Mouse (Mus musculus) heart, embryonic 16.5 days (tissue): Measurements from ENCODE around the gene Harbi1. TPM values are rescaled to one million over a fixed set of nuclear protein-coding genes. Genes with fewer than 3 reads are reported as not detected.

Experiments
- ATAC-seq: fragments of 200-750 bp; cut with Nextera tagmentation; replicated peaks from 2 replicates; pipeline ENCODE4 v1.8.0; 2017; ENCODE audit warnings: moderate number of reproducible peaks; ENCODE audit not compliant: insufficient read depth, low FRiP score; ENCODE audit errors: extremely low read depth
- H3K27ac ChIP-seq: fragments of 300-500 bp; sonication (generic); 2 replicates; pipeline ENCODE4 v1.5.1; 2014; ENCODE audit warnings: mild to moderate bottlenecking, low read length, control low read depth, moderate library complexity
- H3K27me3 ChIP-seq: fragments of 300-500 bp; sonication (generic); 2 replicates; pipeline ENCODE4 v1.6.1; 2014; ENCODE audit warnings: low read length, mixed read lengths; ENCODE audit not compliant: control insufficient read depth, insufficient read depth
- H3K36me3 ChIP-seq: fragments of 300-500 bp; sonication (generic); 2 replicates; pipeline ENCODE4 v1.6.1; 2014; ENCODE audit not compliant: control insufficient read depth, insufficient read depth
- H3K4me1 ChIP-seq: fragments of 300-500 bp; sonication (generic); 2 replicates; pipeline ENCODE4 v1.6.1; 2014; ENCODE audit warnings: low read length, mixed read lengths; ENCODE audit not compliant: control insufficient read depth, insufficient read depth
- H3K4me2 ChIP-seq: fragments of 300-500 bp; sonication (generic); 2 replicates; pipeline ENCODE4 v1.6.1; 2014; ENCODE audit warnings: low read depth, mild to moderate bottlenecking, control low read depth, low read length
- H3K4me3 ChIP-seq: fragments of 300-500 bp; sonication (generic); 2 replicates; pipeline ENCODE4 v1.5.1; 2014; ENCODE audit warnings: mild to moderate bottlenecking, control low read depth, low read length
- H3K9ac ChIP-seq: fragments of 300-500 bp; sonication (generic); 2 replicates; pipeline ENCODE4 v1.6.1; 2014; ENCODE audit warnings: low read length, control low read depth
- H3K9me3 ChIP-seq: fragments of 300-500 bp; sonication (generic); replicated peaks from 2 replicates; pipeline ENCODE4 v1.6.1; 2016; ENCODE audit warnings: low read length; ENCODE audit not compliant: control insufficient read depth
- WGBS: fragments of 180-500 bp; shearing (Covaris S2); extraction: QIAGEN DNeasy Blood & Tissue Kit; methylation state at CpG from one replicate; pipeline ENCODE4 v1.1.7; 2014; 5-methylcytosine and 5-hydroxymethylcytosine counted together
- polyA plus RNA-seq: library from polyadenylated mRNA; unstranded; fragments of >200 nt; fragmentation: Nextera tagmentation; extraction: Ambion mirVana; gene quantifications from 2 replicates; pipeline ENCODE4 v1.2.1, GENCODE M21; 2015

Gene Harbi1
- polyA plus RNA-seq, 1 experiment from 2014 or later: 12.2 TPM

DNA sequence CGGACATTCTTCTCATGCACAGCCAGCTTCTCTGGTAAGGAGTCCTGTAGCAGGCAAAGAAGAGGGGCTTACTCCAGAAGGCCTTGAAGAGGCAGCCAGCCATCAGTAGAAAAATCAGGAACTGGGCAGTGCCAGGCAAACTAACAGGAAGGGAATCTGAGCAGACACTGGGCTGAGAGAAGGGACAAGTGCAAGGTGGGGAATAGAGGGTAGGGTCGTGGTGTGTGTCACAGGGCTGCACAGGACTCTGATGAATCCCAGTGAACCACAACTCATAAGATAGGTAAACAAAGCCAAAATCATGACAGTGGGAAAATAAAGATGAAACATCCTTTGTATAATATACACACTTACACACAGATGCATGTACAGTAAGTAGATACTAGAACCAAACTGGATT, 34.2 kb upstream of the Harbi1 start:
- Histone ChIP-seq H3K4me1 (no peaks in the 10 kb centered on the region), H3K4me2 (no peak overlapping the region), H3K27ac (no peak overlapping the region), H3K27me3 (no peaks in the 10 kb centered on the region), H3K9me3 (no peaks in the 10 kb centered on the region), H3K36me3 (peaks cover 60% of the 10 kb centered on the region), H3K9ac (no peak overlapping the region), H3K4me3 (no peak overlapping the region)
- WGBS: 62% methylated on average over 2 of the region's 2 CpGs
- no peak for ATAC-seq

GRCm38 (mm10) chr2:91676961-91677360, 33.7 kb upstream of the Harbi1 start:
- Histone ChIP-seq H3K9ac (no peak overlapping the region), H3K4me1 (no peaks in the 10 kb centered on the region), H3K27me3 (no peaks in the 10 kb centered on the region), H3K4me2 (no peak overlapping the region), H3K27ac (no peak overlapping the region), H3K4me3 (no peak overlapping the region), H3K36me3 (peaks cover 63% of the 10 kb centered on the region), H3K9me3 (no peaks in the 10 kb centered on the region)
- ATAC-seq: no peak

GRCm38 (mm10) chr2:91682850-91683249, 27.8 kb upstream of the Harbi1 start:
- no peak overlapping the region for H3K4me2 ChIP-seq

DNA sequence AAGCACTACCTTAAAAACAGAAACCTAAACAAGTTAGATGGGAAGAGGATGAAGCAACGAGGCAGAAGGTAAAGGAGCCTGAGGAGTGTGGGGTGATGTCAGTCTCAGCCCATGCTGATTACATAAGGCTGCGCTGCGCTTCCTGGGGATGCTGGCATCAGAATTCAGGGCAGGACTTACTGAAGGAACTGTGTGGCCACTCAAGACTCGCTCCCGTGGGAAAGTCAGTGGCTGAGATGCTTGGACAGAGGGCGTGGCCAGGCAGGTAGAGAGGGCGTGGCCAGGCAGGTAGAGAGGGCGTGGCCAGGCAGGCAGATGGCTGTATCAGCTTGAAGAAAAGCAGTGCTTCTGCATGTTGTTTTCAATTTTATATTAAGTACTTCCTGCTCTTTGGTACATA, 26.7 kb upstream of the Harbi1 start:
- no peak for ATAC-seq

More at GRCm38 (mm10) chr2:91682850-91683249, 27.8 kb upstream of the Harbi1 start:
- Histone ChIP-seq H3K27me3 (no peaks in the 10 kb centered on the region), H3K4me3 (no peak overlapping the region), H3K4me1 (peaks cover 3% of the 10 kb centered on the region; the same call in 1 of the 2 replicates), H3K27ac (no peak overlapping the region), H3K36me3 (peaks cover 29% of the 10 kb centered on the region), H3K9me3 (no peaks in the 10 kb centered on the region), H3K9ac (no peak overlapping the region)
- WGBS: 38% methylated on average over 4 of the region's 4 CpGs
- ATAC-seq: no peak; the same call in 1 of the 2 replicates

GRCm38 (mm10) chr2:91689452-91689851, 21.2 kb upstream of the Harbi1 start:
- 0 out of 2 replicates have a peak overlapping the region, but pooled peaks have one; percentile 37 for H3K27ac ChIP-seq

More for the DNA sequence above, 26.7 kb upstream of the Harbi1 start:
- H3K4me1 ChIP-seq: peaks cover 3% of the 10 kb centered on the region; the same call in 1 of the 2 replicates
- no peak overlapping the region for H3K4me3 ChIP-seq
- H3K4me2 ChIP-seq: no peak overlapping the region
- no peak overlapping the region for H3K9ac ChIP-seq
- no peak overlapping the region for H3K27ac ChIP-seq
- H3K36me3 ChIP-seq: peaks cover 24% of the 10 kb centered on the region
- no peaks in the 10 kb centered on the region for H3K9me3 ChIP-seq
- H3K27me3 ChIP-seq: no peaks in the 10 kb centered on the region
- WGBS: 76% methylated on average over 8 of the region's 8 CpGs

GRCm38 (mm10) chr2:91695436-91696224, 15.0 kb upstream of the Harbi1 start:
- ATAC-seq: no peak; the same call in 1 of the 2 replicates
- Histone ChIP-seq H3K9ac (no peak overlapping the region), H3K9me3 (no peaks in the 10 kb centered on the region), H3K27me3 (no peaks in the 10 kb centered on the region), H3K4me2 (no peak overlapping the region), H3K4me3 (no peak overlapping the region), H3K36me3 (peaks cover 3% of the 10 kb centered on the region; the same call in 1 of the 2 replicates), H3K4me1 (peaks cover 6% of the 10 kb centered on the region; the same call in 1 of the 2 replicates), H3K27ac (peak overlapping the region; percentile 30; the same call in 1 of the 2 replicates)
- 63% methylated on average over 10 of the region's 10 CpGs for WGBS

More at GRCm38 (mm10) chr2:91689452-91689851, 21.2 kb upstream of the Harbi1 start:
- no peaks in the 10 kb centered on the region for H3K4me1 ChIP-seq
- no peaks in the 10 kb centered on the region for H3K27me3 ChIP-seq
- no peaks in the 10 kb centered on the region for H3K9me3 ChIP-seq
- H3K4me3 ChIP-seq: no peak overlapping the region
- no peak overlapping the region for H3K4me2 ChIP-seq
- 67% methylated on average over 7 of the region's 7 CpGs for WGBS
- H3K9ac ChIP-seq: no peak overlapping the region
- peak; percentile 83 for ATAC-seq
- H3K36me3 ChIP-seq: peaks cover 10% of the 10 kb centered on the region

- Histone ChIP-seq H3K36me3 (peaks cover 3% of the 10 kb centered on the region; the same call in 1 of the 2 replicates), H3K27me3 (no peaks in the 10 kb centered on the region), H3K27ac (peak overlapping the region; percentile 38; the same call in 1 of the 2 replicates), H3K4me1 (peaks cover 6% of the 10 kb centered on the region; the same call in 1 of the 2 replicates), H3K9ac (no peak overlapping the region), H3K4me2 (no peak overlapping the region), H3K9me3 (no peaks in the 10 kb centered on the region), H3K4me3 (no peak overlapping the region)
- no peak; the same call in 1 of the 2 replicates for ATAC-seq
- 42% methylated on average over 1 of the region's 1 CpGs for WGBS
Measured at GRCm38 (mm10) chr2:91696225-91696590, 14.4 kb upstream of the Harbi1 start.

DNA sequence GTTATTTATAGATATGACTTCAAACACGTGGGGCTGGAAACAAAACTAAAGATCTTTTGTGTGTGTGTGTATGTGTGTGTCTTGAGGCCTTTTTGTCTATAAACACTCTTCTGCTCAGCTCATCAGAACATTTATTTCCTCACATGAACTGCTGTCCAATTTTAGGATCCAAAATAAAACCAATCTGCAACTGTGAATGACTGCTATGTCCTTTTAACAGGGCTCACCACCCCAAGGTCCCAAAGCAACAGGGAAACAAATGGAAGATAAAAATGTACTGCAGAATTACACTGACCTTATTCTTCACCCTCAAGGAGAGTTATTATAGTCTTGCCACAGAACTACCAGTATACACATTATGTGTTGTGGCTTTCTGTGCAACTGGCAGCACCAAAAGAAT, 11.4 kb upstream of the Harbi1 start:
- H3K4me1 ChIP-seq: peaks cover 6% of the 10 kb centered on the region; the same call in 1 of the 2 replicates
- no peaks in the 10 kb centered on the region; the same call in 1 of the 2 replicates for H3K36me3 ChIP-seq
- no peak overlapping the region for H3K9ac ChIP-seq
- H3K4me3 ChIP-seq: no peak overlapping the region
- H3K27ac ChIP-seq: 0 out of 2 replicates have a peak overlapping the region, but pooled peaks have one; percentile 14
- no peaks in the 10 kb centered on the region for H3K9me3 ChIP-seq
- no peak for ATAC-seq
- H3K4me2 ChIP-seq: no peak overlapping the region
- 37% methylated on average over 1 of the region's 1 CpGs for WGBS
- no peaks in the 10 kb centered on the region for H3K27me3 ChIP-seq

DNA sequence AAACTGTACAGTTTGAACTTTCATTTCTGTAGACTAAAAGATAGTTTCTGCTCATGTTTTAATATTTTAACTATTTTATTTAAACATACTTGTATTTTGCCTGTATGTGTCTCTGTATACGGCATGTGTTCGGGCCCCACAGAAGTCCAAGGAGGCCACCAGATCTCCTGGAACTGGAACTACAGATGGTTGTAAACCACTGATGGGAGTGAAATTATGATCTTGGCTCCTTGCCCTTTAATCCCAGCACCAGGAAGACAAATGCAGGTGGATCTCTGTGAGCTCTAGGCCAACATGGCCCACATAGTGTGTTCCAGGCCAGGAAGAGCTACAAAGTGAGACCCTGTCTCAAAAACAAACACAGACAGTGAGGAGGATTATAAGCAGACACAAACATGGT, 9.3 kb upstream of the Harbi1 start:
- H3K4me2 ChIP-seq: no peak overlapping the region
- H3K4me1 ChIP-seq: 0 out of 2 replicates have a peak, but pooled peaks cover 2% of the 10 kb centered on the region
- no peak overlapping the region for H3K9ac ChIP-seq
- 97% methylated on average over 2 of the region's 2 CpGs for WGBS
- no peak overlapping the region for H3K4me3 ChIP-seq
- H3K36me3 ChIP-seq: no peaks in the 10 kb centered on the region
- no peaks in the 10 kb centered on the region for H3K9me3 ChIP-seq
- H3K27ac ChIP-seq: no peak overlapping the region
- ATAC-seq: no peak
- H3K27me3 ChIP-seq: no peaks in the 10 kb centered on the region
